Mouse (Mus musculus) G1E-ER4 (cell line): Measurements from ENCODE around the gene Flt3. TPM values are rescaled to one million over a fixed set of nuclear protein-coding genes. Genes with fewer than 3 reads are reported as not detected.

Experiments
- GATA1 ChIP-seq: IDR thresholded peaks from one replicate; pipeline ENCODE4 v1.8.0; 2012; ENCODE audit warnings: low read length, inconsistent platforms
- polyA plus RNA-seq: library from polyadenylated mRNA; stranded (reverse); fragments of >175 nt; gene quantifications from 2 replicates; pipeline ENCODE4 v1.2.3, GENCODE M21; 2012

Gene Flt3
- polyA plus RNA-seq, 1 experiment: not detected

GRCm38 (mm10) chr5:147299255-147300000 lies 100.9 kb downstream of the Flt3 start:
- TF ChIP-seq GATA1: no peak

GRCm38 (mm10) chr5:147297249-147297648 lies 103.0 kb downstream of the Flt3 start:
- TF ChIP-seq GATA1: no peak

GRCm38 (mm10) chr5:147294121-147294520 lies 106.2 kb downstream of the Flt3 start:
- no peak for TF ChIP-seq GATA1

- no peak for TF ChIP-seq GATA1
Observed at GRCm38 (mm10) chr5:147293127-147293910, 107.0 kb downstream of the Flt3 start.

- TF ChIP-seq GATA1: no peak
Observed at GRCm38 (mm10) chr5:147292506-147293120, 107.7 kb downstream of the Flt3 start.

GRCm38 (mm10) chr5:147291764-147292505 lies 108.4 kb downstream of the Flt3 start:
- TF ChIP-seq GATA1: no peak

GRCm38 (mm10) chr5:147284365-147284764 lies 115.9 kb downstream of the Flt3 start:
- no peak for TF ChIP-seq GATA1

Other genes with a start within 250 kb of the Flt3 start
- gene Gsx1, start 211.8 kb downstream of the Flt3 start, polyA plus RNA-seq: not detected in 2 replicates
- gene Pdx1, start 130.5 kb downstream of the Flt3 start, polyA plus RNA-seq: not detected in 2 replicates
- not detected in 2 replicates for gene Cdx2, start 93.2 kb downstream of the Flt3 start, polyA plus RNA-seq
- not detected in 2 replicates for gene Urad, start 78.0 kb downstream of the Flt3 start, polyA plus RNA-seq
- gene Pan3, start 29.7 kb upstream of the Flt3 start, polyA plus RNA-seq: 20.5 and 32.0 TPM in 2 replicates